Mouse (Mus musculus) thymus, postnatal 25 days (tissue): ENCODE measurements around the gene Glis1.
"Not testable (repeated sequence)": the region's sequence is repeated elsewhere in the genome, so short reads cannot be mapped to it uniquely, and the experiment has no call there.

ENCODE experiments used
- DNase-seq: peaks from one replicate; pipeline ENCODE4 v3.0.0; 2022

Glis1 gene

GRCm38 (mm10) chr4:107588637-107589036 is 154.2 kb downstream of the Glis1 start:
- no peak for DNase-seq

- DNase-seq, result no peak
Observed at GRCm38 (mm10) chr4:107589046-107589445, 154.7 kb downstream of the Glis1 start.

- DNase-seq, result no peak
Observed at GRCm38 (mm10) chr4:107590805-107591534, 156.6 kb downstream of the Glis1 start.

GRCm38 (mm10) chr4:107593426-107593825 is 159.0 kb downstream of the Glis1 start:
- no peak for DNase-seq

- DNase-seq, result no peak
Observed at GRCm38 (mm10) chr4:107597226-107597897, 163.0 kb downstream of the Glis1 start.

- DNase-seq, result no peak
Observed at GRCm38 (mm10) chr4:107597898-107598580, 163.6 kb downstream of the Glis1 start.

- DNase-seq, result not testable (repeated sequence)
Observed at GRCm38 (mm10) chr4:107598581-107598958, 164.2 kb downstream of the Glis1 start.

- DNase-seq, result no peak
Observed at GRCm38 (mm10) chr4:107602284-107602683, 167.9 kb downstream of the Glis1 start.

GRCm38 (mm10) chr4:107602787-107603186 is 168.4 kb downstream of the Glis1 start:
- no peak for DNase-seq

GRCm38 (mm10) chr4:107603208-107603607 is 168.8 kb downstream of the Glis1 start:
- DNase-seq, result no peak

- DNase-seq, result no peak
Observed at GRCm38 (mm10) chr4:107605964-107606602, 171.7 kb downstream of the Glis1 start.

- DNase-seq, result no peak
Observed at GRCm38 (mm10) chr4:107609775-107610174, 175.4 kb downstream of the Glis1 start.

GRCm38 (mm10) chr4:107611888-107612650 is 177.7 kb downstream of the Glis1 start:
- no peak for DNase-seq

GRCm38 (mm10) chr4:107617596-107618230 is 183.3 kb downstream of the Glis1 start:
- no peak for DNase-seq

GRCm38 (mm10) chr4:107619487-107619886 is 185.1 kb downstream of the Glis1 start:
- no peak for DNase-seq

- DNase-seq, result no peak
Observed at GRCm38 (mm10) chr4:107621366-107621765, 187.0 kb downstream of the Glis1 start.

- no peak for DNase-seq
Observed at GRCm38 (mm10) chr4:107622296-107622695, 187.9 kb downstream of the Glis1 start.

GRCm38 (mm10) chr4:107623916-107624315 is 189.5 kb downstream of the Glis1 start:
- DNase-seq, result no peak

- no peak for DNase-seq
Observed at GRCm38 (mm10) chr4:107624951-107625350, 190.6 kb downstream of the Glis1 start.

GRCm38 (mm10) chr4:107628226-107628625 is 193.8 kb downstream of the Glis1 start:
- no peak for DNase-seq

- DNase-seq, result no peak
Observed at GRCm38 (mm10) chr4:107628921-107629411, 194.6 kb downstream of the Glis1 start.

- no peak for DNase-seq
Observed at GRCm38 (mm10) chr4:107634631-107635030, 200.2 kb downstream of the Glis1 start.
